Mouse (Mus musculus): ENCODE measurements around the gene Eed. TPM values are rescaled to one million over a fixed set of nuclear protein-coding genes. Genes with fewer than 3 reads are reported as not detected.
"Not testable (repeated sequence)": the region's sequence is repeated elsewhere in the genome, so short reads cannot be mapped to it uniquely, and the experiment has no call there.

Eed gene
- polyA plus RNA-seq, 1 experiment from 2014 or later = 59.3 TPM

- Histone ChIP-seq H3K79me2 (ENCODE audit: inconsistent target) (no peaks in the 10 kb centered on the region), H3K36me3 (ENCODE audit: inconsistent target) (no peaks in the 10 kb centered on the region), H3K4me3 (ENCODE audit: inconsistent target) (no peak overlapping the region), H3K27ac (no peak overlapping the region)
- WGBS (ENCODE audit: missing documents) = 92% methylated on average over 5 of the region's 5 CpGs
These were observed 18.7 kb upstream of the Eed start for GRCm38 (mm10) chr7:89999491-89999890.

GRCm38 (mm10) chr7:89998624-89999006 is 17.8 kb upstream of the Eed start:
- H3K36me3 ChIP-seq (ENCODE audit: inconsistent target) = no peaks in the 10 kb centered on the region
- 95% methylated on average over 2 of the region's 2 CpGs for WGBS (ENCODE audit: missing documents)
- no peak overlapping the region for H3K27ac ChIP-seq
- H3K79me2 ChIP-seq (ENCODE audit: inconsistent target) = no peaks in the 10 kb centered on the region
- H3K4me3 ChIP-seq (ENCODE audit: inconsistent target) = no peak overlapping the region

- H3K4me3 ChIP-seq (ENCODE audit: inconsistent target) = no peak overlapping the region
These were observed 17.3 kb upstream of the Eed start for GRCm38 (mm10) chr7:89998006-89998623.

GRCm38 (mm10) chr7:89997526-89997925 is 16.7 kb upstream of the Eed start:
- 39% methylated on average over 4 of the region's 5 CpGs for WGBS (ENCODE audit: missing documents)
- H3K4me3 ChIP-seq (ENCODE audit: inconsistent target); H3K27ac ChIP-seq; H3K79me2 ChIP-seq (ENCODE audit: inconsistent target); H3K36me3 ChIP-seq (ENCODE audit: inconsistent target): not testable (repeated sequence)

More at GRCm38 (mm10) chr7:89998006-89998623, 17.3 kb upstream of the Eed start:
- H3K79me2 ChIP-seq (ENCODE audit: inconsistent target) = no peaks in the 10 kb centered on the region
- no peak overlapping the region for H3K27ac ChIP-seq
- 23% methylated on average over 10 of the region's 10 CpGs for WGBS (ENCODE audit: missing documents)
- H3K36me3 ChIP-seq (ENCODE audit: inconsistent target) = no peaks in the 10 kb centered on the region

GRCm38 (mm10) chr7:89993091-89993490 is 12.3 kb upstream of the Eed start:
- 100% methylated on average over 1 of the region's 1 CpGs for WGBS (ENCODE audit: missing documents)
- no peak overlapping the region for H3K27ac ChIP-seq
- H3K79me2 ChIP-seq (ENCODE audit: inconsistent target) = no peaks in the 10 kb centered on the region
- no peaks in the 10 kb centered on the region for H3K36me3 ChIP-seq (ENCODE audit: inconsistent target)
- no peak overlapping the region for H3K4me3 ChIP-seq (ENCODE audit: inconsistent target)

GRCm38 (mm10) chr7:89984421-89984820 is 3.6 kb upstream of the Eed start:
- Histone ChIP-seq H3K4me3 (ENCODE audit: inconsistent target) (no peak overlapping the region), H3K27ac (no peak overlapping the region), H3K36me3 (ENCODE audit: inconsistent target) (no peaks in the 10 kb centered on the region), H3K79me2 (ENCODE audit: inconsistent target) (peaks cover 12% of the 10 kb centered on the region)

- H3K36me3 ChIP-seq (ENCODE audit: inconsistent target) = no peaks in the 10 kb centered on the region
- peaks cover 22% of the 10 kb centered on the region for H3K79me2 ChIP-seq (ENCODE audit: inconsistent target)
- H3K4me3 ChIP-seq (ENCODE audit: inconsistent target) = no peak overlapping the region
- H3K27ac ChIP-seq = no peak overlapping the region
- WGBS (ENCODE audit: missing documents) = 82% methylated on average over 2 of the region's 2 CpGs
These were observed 2.7 kb upstream of the Eed start for GRCm38 (mm10) chr7:89983441-89983840.

- peak overlapping the region; percentile 70 for H3K4me3 ChIP-seq (ENCODE audit: inconsistent target)
- peaks cover 4% of the 10 kb centered on the region; the same call in 1 of the 2 replicates for H3K36me3 ChIP-seq (ENCODE audit: inconsistent target)
- H3K27ac ChIP-seq = peak overlapping the region; percentile 97
- H3K79me2 ChIP-seq (ENCODE audit: inconsistent target) = peaks cover 40% of the 10 kb centered on the region
- 12% methylated on average over 10 of the region's 10 CpGs for WGBS (ENCODE audit: missing documents)
These were observed 774 bp upstream of the Eed start for GRCm38 (mm10) chr7:89981557-89981956.

GRCm38 (mm10) chr7:89980133-89980484 is 674 bp downstream of the Eed start:
- under 1% methylated on average over 31 of the region's 31 CpGs for WGBS (ENCODE audit: missing documents)
- H3K36me3 ChIP-seq (ENCODE audit: inconsistent target) = peaks cover 16% of the 10 kb centered on the region
- peak overlapping the region; percentile 88 for H3K27ac ChIP-seq
- peak overlapping the region; percentile 94 for H3K4me3 ChIP-seq (ENCODE audit: inconsistent target)
- peaks cover 55% of the 10 kb centered on the region for H3K79me2 ChIP-seq (ENCODE audit: inconsistent target)

GRCm38 (mm10) chr7:89979432-89980130 is 1.2 kb downstream of the Eed start:
- H3K27ac ChIP-seq = peak overlapping the region; percentile 88
- 5% methylated on average over 19 of the region's 23 CpGs for WGBS (ENCODE audit: missing documents)
- peaks cover 20% of the 10 kb centered on the region for H3K36me3 ChIP-seq (ENCODE audit: inconsistent target)
- H3K4me3 ChIP-seq (ENCODE audit: inconsistent target) = peak overlapping the region; percentile 94
- H3K79me2 ChIP-seq (ENCODE audit: inconsistent target) = peaks cover 60% of the 10 kb centered on the region

- Histone ChIP-seq H3K27ac (no peak overlapping the region), H3K4me3 (ENCODE audit: inconsistent target) (no peak overlapping the region), H3K79me2 (ENCODE audit: inconsistent target) (peaks cover 87% of the 10 kb centered on the region), H3K36me3 (ENCODE audit: inconsistent target) (peaks cover 44% of the 10 kb centered on the region)
- WGBS (ENCODE audit: missing documents) = 95% methylated on average over 6 of the region's 7 CpGs
These were observed 4.0 kb downstream of the Eed start for GRCm38 (mm10) chr7:89976796-89977195.

GRCm38 (mm10) chr7:89975571-89975970 is 5.2 kb downstream of the Eed start:
- H3K4me3 ChIP-seq (ENCODE audit: inconsistent target) = no peak overlapping the region
- 92% methylated on average over 1 of the region's 1 CpGs for WGBS (ENCODE audit: missing documents)
- H3K27ac ChIP-seq = no peak overlapping the region
- H3K79me2 ChIP-seq (ENCODE audit: inconsistent target) = peaks cover 95% of the 10 kb centered on the region
- H3K36me3 ChIP-seq (ENCODE audit: inconsistent target) = peaks cover 55% of the 10 kb centered on the region

GRCm38 (mm10) chr7:89967235-89967634 is 13.5 kb downstream of the Eed start:
- Histone ChIP-seq H3K36me3 (ENCODE audit: inconsistent target) (peaks cover 66% of the 10 kb centered on the region), H3K4me3 (ENCODE audit: inconsistent target) (no peak overlapping the region), H3K27ac (peak overlapping the region; percentile 50), H3K79me2 (ENCODE audit: inconsistent target) (peaks cover 46% of the 10 kb centered on the region)
- WGBS (ENCODE audit: missing documents) = 30% methylated on average over 2 of the region's 2 CpGs

- Histone ChIP-seq H3K4me3 (ENCODE audit: inconsistent target) (no peak overlapping the region), H3K27ac (peak overlapping the region; percentile 50), H3K36me3 (ENCODE audit: inconsistent target) (peaks cover 64% of the 10 kb centered on the region), H3K79me2 (ENCODE audit: inconsistent target) (peaks cover 46% of the 10 kb centered on the region)
- WGBS (ENCODE audit: missing documents) = 17% methylated on average over 1 of the region's 1 CpGs
These were observed 14.0 kb downstream of the Eed start for GRCm38 (mm10) chr7:89966771-89967170.

GRCm38 (mm10) chr7:89963135-89963534 is 17.6 kb downstream of the Eed start:
- Histone ChIP-seq H3K4me3 (ENCODE audit: inconsistent target) (no peak overlapping the region), H3K27ac (no peak overlapping the region), H3K79me2 (ENCODE audit: inconsistent target) (peaks cover 47% of the 10 kb centered on the region; the same call in 1 of the 2 replicates), H3K36me3 (ENCODE audit: inconsistent target) (peaks cover 47% of the 10 kb centered on the region)

Data from macrophage (primary cell).